Mouse (Mus musculus) lung, postnatal 0 days (tissue): Measurements from ENCODE around the gene Bbx. TPM values are rescaled to one million over a fixed set of nuclear protein-coding genes. Genes with fewer than 3 reads are reported as not detected.
A peak's percentile ranks its signal among the peaks of the same experiment; 100 is the strongest.

ENCODE experiments used
- ATAC-seq: fragments of 200-750 bp; cut with Nextera tagmentation; 2 replicates; pipeline ENCODE4 v1.8.0; 2017; ENCODE audit warnings: moderate library complexity
- DNase-seq: peaks from one replicate; pipeline ENCODE4 v3.0.0-alpha.2; 2016; ENCODE audit warnings: low spot score
- H3K27ac ChIP-seq: fragments of 300-500 bp; sonication (generic); 2 replicates; pipeline ENCODE4 v1.5.1; 2014; ENCODE audit warnings: antibody characterized with exemption, mild to moderate bottlenecking, low read length, mixed read lengths
- H3K27me3 ChIP-seq: fragments of 300-500 bp; sonication (generic); replicated peaks from 2 replicates; pipeline ENCODE4 v1.6.1; 2014; ENCODE audit warnings: low read length, mixed read lengths; ENCODE audit not compliant: insufficient read depth
- H3K36me3 ChIP-seq: fragments of 300-500 bp; sonication (generic); 2 replicates; pipeline ENCODE4 v1.6.1; 2014; ENCODE audit warnings: low read length, mixed read lengths; ENCODE audit not compliant: insufficient read depth
- H3K4me1 ChIP-seq: fragments of 300-500 bp; sonication (generic); 2 replicates; pipeline ENCODE4 v1.6.1; 2014; ENCODE audit warnings: antibody characterized with exemption, low read depth, low read length, mixed read lengths; ENCODE audit not compliant: insufficient read depth
- H3K4me2 ChIP-seq: fragments of 300-500 bp; sonication (generic); replicated peaks from 2 replicates; pipeline ENCODE4 v1.6.1; 2014; ENCODE audit warnings: low read depth, mild to moderate bottlenecking, low read length, moderate library complexity, mixed read lengths
- H3K4me3 ChIP-seq: fragments of 300-500 bp; sonication (generic); 2 replicates; pipeline ENCODE4 v1.5.1; 2014; ENCODE audit warnings: low read depth, low read length
- H3K9ac ChIP-seq: fragments of 300-500 bp; sonication (generic); replicated peaks from 2 replicates; pipeline ENCODE4 v1.6.1; 2014; ENCODE audit warnings: low read depth, mild to moderate bottlenecking
- H3K9me3 ChIP-seq: fragments of 300-500 bp; sonication (generic); 2 replicates; pipeline ENCODE4 v1.6.1; 2016; ENCODE audit warnings: low read length, mixed read lengths
- CTCF ChIP-seq: IDR thresholded peaks from 2 replicates; pipeline ENCODE4 v1.5.1; 2016; ENCODE audit warnings: antibody characterized with exemption, mild to moderate bottlenecking
- EP300 ChIP-seq: IDR thresholded peaks from 2 replicates; pipeline ENCODE4 v1.6.1; 2016; ENCODE audit warnings: antibody characterized with exemption, mild to moderate bottlenecking, control low read depth
- WGBS: fragments of 180-500 bp; shearing (Covaris S2); extraction: QIAGEN DNeasy Blood & Tissue Kit; methylation state at CpG from one replicate; pipeline ENCODE4 v1.1.7; 2014; 5-methylcytosine and 5-hydroxymethylcytosine counted together
- polyA plus RNA-seq: library from polyadenylated mRNA; unstranded; fragments of >200 nt; fragmentation: Nextera tagmentation; extraction: Ambion mirVana; gene quantifications from 2 replicates; pipeline ENCODE4 v1.2.1, GENCODE M21; 2015

Bbx gene
- polyA plus RNA-seq, 1 experiment from 2014 or later, result 25.2 TPM

- no peaks in the 10 kb centered on the region for H3K9me3 ChIP-seq
- TF ChIP-seq EP300 (no peak), CTCF (no peak)
- no peak overlapping the region for H3K4me2 ChIP-seq
- no peak overlapping the region for H3K4me3 ChIP-seq
- H3K4me1 ChIP-seq, result no peaks in the 10 kb centered on the region
- no peak overlapping the region for H3K27ac ChIP-seq
- 27% methylated on average over 3 of the region's 3 CpGs for WGBS
- no peak for ATAC-seq
- no peaks in the 10 kb centered on the region for H3K27me3 ChIP-seq
- DNase-seq, result no peak
- H3K9ac ChIP-seq, result no peak overlapping the region
- no peaks in the 10 kb centered on the region for H3K36me3 ChIP-seq
Observed at GRCm38 (mm10) chr16:50459146-50459545, 27.0 kb upstream of the Bbx start.

- TF ChIP-seq EP300 (no peak), CTCF (no peak)
- no peak for ATAC-seq
- no peak overlapping the region for H3K27ac ChIP-seq
- no peaks in the 10 kb centered on the region for H3K4me1 ChIP-seq
- H3K4me3 ChIP-seq, result no peak overlapping the region
- no peak overlapping the region for H3K9ac ChIP-seq
- no peaks in the 10 kb centered on the region for H3K36me3 ChIP-seq
- H3K27me3 ChIP-seq, result no peaks in the 10 kb centered on the region
- no peak overlapping the region for H3K4me2 ChIP-seq
- DNase-seq, result no peak
- 54% methylated on average over 1 of the region's 1 CpGs for WGBS
- H3K9me3 ChIP-seq, result no peaks in the 10 kb centered on the region
Observed at GRCm38 (mm10) chr16:50456053-50456452, 23.9 kb upstream of the Bbx start.

- Histone ChIP-seq H3K27ac (no peak overlapping the region), H3K4me2 (no peak overlapping the region), H3K4me3 (no peak overlapping the region), H3K9ac (no peak overlapping the region), H3K27me3 (no peaks in the 10 kb centered on the region), H3K4me1 (no peaks in the 10 kb centered on the region), H3K36me3 (no peaks in the 10 kb centered on the region), H3K9me3 (no peaks in the 10 kb centered on the region)
- TF ChIP-seq CTCF (no peak), EP300 (no peak)
- DNase-seq (no peak), ATAC-seq (no peak)
- 78% methylated on average over 9 of the region's 9 CpGs for WGBS
Observed at GRCm38 (mm10) chr16:50449086-50449485, 16.9 kb upstream of the Bbx start.

- no peak for TF ChIP-seq CTCF
- TF ChIP-seq EP300, result no peak
- Histone ChIP-seq H3K27ac (no peak overlapping the region), H3K9ac (no peak overlapping the region), H3K27me3 (no peaks in the 10 kb centered on the region), H3K4me3 (no peak overlapping the region), H3K4me1 (no peaks in the 10 kb centered on the region), H3K36me3 (no peaks in the 10 kb centered on the region), H3K4me2 (no peak overlapping the region), H3K9me3 (no peaks in the 10 kb centered on the region)
- DNase-seq (peak; percentile 18), ATAC-seq (no peak)
- 55% methylated on average over 6 of the region's 6 CpGs for WGBS
Observed at GRCm38 (mm10) chr16:50445014-50445413, 12.8 kb upstream of the Bbx start.

- 83% methylated on average over 3 of the region's 3 CpGs for WGBS
- DNase-seq, result no peak
- Histone ChIP-seq H3K36me3 (no peaks in the 10 kb centered on the region), H3K4me3 (no peak overlapping the region), H3K4me2 (no peak overlapping the region), H3K27me3 (no peaks in the 10 kb centered on the region), H3K9me3 (no peaks in the 10 kb centered on the region), H3K9ac (no peak overlapping the region), H3K4me1 (no peaks in the 10 kb centered on the region), H3K27ac (no peak overlapping the region)
- no peak for ATAC-seq
- TF ChIP-seq EP300 (no peak), CTCF (no peak)
Observed at GRCm38 (mm10) chr16:50438816-50439215, 6.6 kb upstream of the Bbx start.

GRCm38 (mm10) chr16:50437788-50438187 lies 5.6 kb upstream of the Bbx start:
- no peak for DNase-seq
- Histone ChIP-seq H3K27ac (no peak overlapping the region), H3K4me3 (no peak overlapping the region), H3K27me3 (no peaks in the 10 kb centered on the region), H3K9me3 (no peaks in the 10 kb centered on the region), H3K4me2 (no peak overlapping the region), H3K4me1 (no peaks in the 10 kb centered on the region), H3K36me3 (no peaks in the 10 kb centered on the region), H3K9ac (no peak overlapping the region)
- TF ChIP-seq CTCF (no peak), EP300 (no peak)
- ATAC-seq, result no peak
- 82% methylated on average over 15 of the region's 15 CpGs for WGBS

- H3K9me3 ChIP-seq, result no peaks in the 10 kb centered on the region
- H3K27me3 ChIP-seq, result no peaks in the 10 kb centered on the region
- TF ChIP-seq EP300 (no peak), CTCF (no peak)
- H3K36me3 ChIP-seq, result no peaks in the 10 kb centered on the region
- no peaks in the 10 kb centered on the region for H3K4me1 ChIP-seq
- ATAC-seq (no peak), DNase-seq (no peak)
- H3K27ac ChIP-seq, result no peak overlapping the region
- no peak overlapping the region for H3K4me2 ChIP-seq
- WGBS, result 33% methylated on average over 2 of the region's 2 CpGs
- no peak overlapping the region for H3K9ac ChIP-seq
- H3K4me3 ChIP-seq, result no peak overlapping the region
Observed at GRCm38 (mm10) chr16:50437331-50437730, 5.1 kb upstream of the Bbx start.
